Mouse (Mus musculus) cortical plate, adult 2 months (tissue): ENCODE results near the gene Dcaf5.

ENCODE experiments used
- CTCF ChIP-seq: fragments of 200-500 bp; IDR thresholded peaks from 2 replicates; pipeline ENCODE4 v1.5.1; 2011; ENCODE audit warnings: mild to moderate bottlenecking, control low read depth, low read length; ENCODE audit not compliant: insufficient read depth; ENCODE audit errors: extremely low read depth
- POLR2A ChIP-seq: fragments of 200-500 bp; IDR thresholded peaks from 2 replicates; pipeline ENCODE4 v1.6.1; 2011; ENCODE audit warnings: mild to moderate bottlenecking, low read length, control low read depth; ENCODE audit not compliant: insufficient read depth; ENCODE audit errors: extremely low read depth

GRCm38 (mm10) chr12:80437051-80437675, 762 bp upstream of the Dcaf5 start:
- TF ChIP-seq CTCF (no peak), POLR2A (no peak)
